Comparison of ENCODE assay signal across 28 mouse cellular contexts in genomic region chr8:26244308-26244707, GRCm38 (mm10).
"Had no signal": no experiment of that assay in that cellular context is flagged by ENCODE, and none has a peak within 500 bp of the region (broad histone marks: within the 10 kb centered on the region; RNA-seq: fewer than 3 reads in every experiment).

No protein-coding gene starts in this region.

- H3K9ac ChIP-seq: heart, embryonic 12.5 days; hindbrain, embryonic 12.5 days; hindbrain, embryonic 14.5 days; intestine, embryonic 15.5 days; limb, embryonic 12.5 days; liver, embryonic 13.5 days; liver, embryonic 15.5 days had no signal

- DNase-seq: gastrocnemius, adult 2 months; gastrocnemius, postnatal 10 days; gastrocnemius, postnatal 25 days; heart, adult 18-20 months; heart, postnatal 10 days; heart, postnatal 4 days; kidney, adult 18-20 months; kidney, adult 8-10 months; kidney, postnatal 10 days; kidney, postnatal 25 days; kidney, postnatal 4 days; liver; liver, embryonic 13.5 days had no signal

- H3K4me2 ChIP-seq: heart, embryonic 12.5 days; hindbrain, embryonic 12.5 days; hindbrain, embryonic 14.5 days; intestine, embryonic 15.5 days; limb, embryonic 12.5 days; liver, embryonic 11.5 days; liver, embryonic 13.5 days; liver, embryonic 15.5 days had no signal

- H3K4me1 ChIP-seq: heart, embryonic 10.5 days; heart, embryonic 12.5 days; hindbrain, embryonic 10.5 days; hindbrain, embryonic 12.5 days; intestine, embryonic 15.5 days; limb, embryonic 12.5 days; liver, embryonic 13.5 days; liver, embryonic 15.5 days had no signal

- H3K4me3 ChIP-seq: gastrocnemius, adult 2 months; heart, embryonic 10.5 days; heart, embryonic 12.5 days; hindbrain, embryonic 10.5 days; hindbrain, embryonic 12.5 days; intestine, embryonic 15.5 days; layer of hippocampus, adult 2 months; left cerebral cortex, adult 2 months; limb, embryonic 10.5 days; limb, embryonic 12.5 days; liver, embryonic 13.5 days; liver, embryonic 15.5 days had no signal

- H3K9me3 ChIP-seq: heart, embryonic 10.5 days; heart, embryonic 12.5 days; hindbrain, embryonic 10.5 days; hindbrain, embryonic 12.5 days; intestine, embryonic 15.5 days; limb, embryonic 10.5 days; limb, embryonic 12.5 days; liver, embryonic 13.5 days; liver, embryonic 15.5 days had no signal

- H3K27me3 ChIP-seq: hindbrain, embryonic 12.5 days; intestine, embryonic 15.5 days; limb, embryonic 12.5 days; liver, embryonic 13.5 days; liver, embryonic 15.5 days had no signal

- H3K27ac ChIP-seq: gastrocnemius, adult 2 months; heart, embryonic 10.5 days; hindbrain, embryonic 10.5 days; hindbrain, embryonic 12.5 days; hindbrain, embryonic 14.5 days; intestine, embryonic 15.5 days; layer of hippocampus, adult 2 months; left cerebral cortex, adult 2 months; limb, embryonic 10.5 days; limb, embryonic 12.5 days; liver, embryonic 13.5 days; liver, embryonic 15.5 days had no signal

- ATAC-seq: hindbrain, embryonic 16.5 days; inflammation-experienced regulatory T-cells, adult 6 months; intestine, embryonic 15.5 days; intestine, postnatal 0 days had no signal

- H3K36me3 ChIP-seq: heart, embryonic 10.5 days; heart, embryonic 12.5 days; hindbrain, embryonic 10.5 days; hindbrain, embryonic 12.5 days; intestine, embryonic 15.5 days; limb, embryonic 10.5 days; limb, embryonic 12.5 days; liver, embryonic 13.5 days; liver, embryonic 15.5 days had no signal
